ENCODE assay signal across 8 mouse cellular contexts in genomic region chr7:122970119-122970781, GRCm38 (mm10). TPM values are rescaled to one million over a fixed set of nuclear protein-coding genes. Genes with fewer than 3 reads are reported as not detected.
A peak's percentile ranks its signal among the peaks of the same experiment; 100 is the strongest.
DNase-seq lines count a peak whose midpoint lies in the region; ATAC-seq and TF ChIP-seq lines count a peak whose summit lies in the region.

No protein-coding gene starts in this region.

- H3K36me3 ChIP-seq in heart, embryonic 10.5 days = peaks cover 17% of the 10 kb centered on the region
- H3K36me3 ChIP-seq in limb, embryonic 14.5 days (ENCODE audit: control insufficient read depth, insufficient read depth, low read length) = peaks cover 13% of the 10 kb centered on the region
- no peaks in the 10 kb centered on the region; the same call in 1 of the 2 replicates for H3K36me3 ChIP-seq in midbrain, embryonic 14.5 days (ENCODE audit: control insufficient read depth, insufficient read depth, low read length)

- DNase-seq in 3T3-L1 (ENCODE audit: low read depth, low spot score) = peak; percentile 18
- DNase-seq in adrenal gland, postnatal 36 days = peak; percentile 66 to 72
- DNase-seq in heart, embryonic 10.5 days (ENCODE audit: low spot score) = peak; percentile 78
- DNase-seq in kidney, adult 9 months = peak; percentile 56
- DNase-seq in limb, embryonic 14.5 days (ENCODE audit: low spot score) = no peak
- peak; percentile 69 for DNase-seq in midbrain, embryonic 14.5 days
- DNase-seq in spleen, postnatal 10 days (ENCODE audit: low spot score in 2 of 2) = peak; percentile 74 to 79

- H3K27ac ChIP-seq in embryonic fibroblast, embryonic 13.5 days (ENCODE audit: insufficient read depth, low read length) = peak overlapping the region; percentile 80
- peak overlapping the region; percentile 100 for H3K27ac ChIP-seq in heart, embryonic 10.5 days
- peak overlapping the region; percentile 94 for H3K27ac ChIP-seq in limb, embryonic 14.5 days (replicated peaks; ENCODE audit: low read depth, low read length)
- H3K27ac ChIP-seq in midbrain, embryonic 14.5 days (replicated peaks; ENCODE audit: low read depth, low read length) = peak overlapping the region; percentile 91

- peak overlapping the region; percentile 94 for H3K4me3 ChIP-seq in embryonic fibroblast, embryonic 13.5 days (ENCODE audit: insufficient read depth, low read length)
- H3K4me3 ChIP-seq in heart, embryonic 10.5 days = peak overlapping the region; percentile 94
- H3K4me3 ChIP-seq in limb, embryonic 14.5 days (replicated peaks; ENCODE audit: low read length) = peak overlapping the region; percentile 96
- H3K4me3 ChIP-seq in midbrain, embryonic 14.5 days (replicated peaks; ENCODE audit: low read depth, low read length) = peak overlapping the region; percentile 98

- peak overlapping the region; percentile 100 for H3K9ac ChIP-seq in limb, embryonic 14.5 days (ENCODE audit: low read depth, low read length, severe bottlenecking)
- peak overlapping the region; percentile 99 for H3K9ac ChIP-seq in midbrain, embryonic 14.5 days (replicated peaks; ENCODE audit: low read length)

- H3K27me3 ChIP-seq in heart, embryonic 10.5 days (ENCODE audit: insufficient read depth, poor library complexity, severe bottlenecking) = no peaks in the 10 kb centered on the region
- no peaks in the 10 kb centered on the region for H3K27me3 ChIP-seq in limb, embryonic 14.5 days (ENCODE audit: control insufficient read depth, insufficient read depth, low read length)
- no peaks in the 10 kb centered on the region for H3K27me3 ChIP-seq in midbrain, embryonic 14.5 days (ENCODE audit: control insufficient read depth, insufficient read depth, low read length)

- WGBS in heart, embryonic 10.5 days = under 1% methylated on average over 68 of the region's 69 CpGs
- WGBS in limb, embryonic 14.5 days = under 1% methylated on average over 28 of the region's 69 CpGs
- WGBS in midbrain, embryonic 14.5 days = under 1% methylated on average over 55 of the region's 69 CpGs

- ATAC-seq in limb, embryonic 14.5 days (ENCODE audit: low FRiP score, low read depth) = peak; percentile 32; the same call in 1 of the 2 replicates
- ATAC-seq in midbrain, embryonic 14.5 days (ENCODE audit: low FRiP score, low TSS enrichment) = peak; percentile 66; the same call in 1 of the 2 replicates

- no peak for TF ChIP-seq POLR2A in embryonic fibroblast, embryonic 13.5 days (IDR thresholded peaks at IDR 0.05; ENCODE audit: low read depth, low read length)
- TF ChIP-seq POLR2A in limb, embryonic 14.5 days (IDR thresholded peaks at IDR 0.05; ENCODE audit: borderline replicate concordance, extremely low read depth, insufficient read depth, insufficient read length) = no peak

- no peak for TF ChIP-seq CTCF in embryonic fibroblast, embryonic 13.5 days (IDR thresholded peaks at IDR 0.05; ENCODE audit: borderline replicate concordance, insufficient read depth, low read length)

- no peaks in the 10 kb centered on the region for H3K9me3 ChIP-seq in heart, embryonic 10.5 days
- no peaks in the 10 kb centered on the region for H3K9me3 ChIP-seq in limb, embryonic 14.5 days (ENCODE audit: control insufficient read depth, low read length)
- no peaks in the 10 kb centered on the region for H3K9me3 ChIP-seq in midbrain, embryonic 14.5 days (ENCODE audit: control insufficient read depth, low read length)

- H3K4me2 ChIP-seq in limb, embryonic 14.5 days (replicated peaks; ENCODE audit: low read depth, low read length, severe bottlenecking) = peak overlapping the region; percentile 89
- peak overlapping the region; percentile 94 for H3K4me2 ChIP-seq in midbrain, embryonic 14.5 days (ENCODE audit: low read length)

- peaks cover 3% of the 10 kb centered on the region; the same call in 1 of the 2 replicates for H3K4me1 ChIP-seq in embryonic fibroblast, embryonic 13.5 days (ENCODE audit: control insufficient read depth, insufficient read depth, low read length)
- H3K4me1 ChIP-seq in heart, embryonic 10.5 days = peaks cover 17% of the 10 kb centered on the region
- H3K4me1 ChIP-seq in limb, embryonic 14.5 days (ENCODE audit: control insufficient read depth, insufficient read depth, low read length) = peaks cover 19% of the 10 kb centered on the region
- H3K4me1 ChIP-seq in midbrain, embryonic 14.5 days (ENCODE audit: control insufficient read depth, insufficient read depth, low read length) = peaks cover 37% of the 10 kb centered on the region

RNA-seq across cellular contexts. Expression of gene Rbbp6, which starts 4.8 kb away (rescaled TPM):
- 10 to 100 TPM; 56.5 to 63.1 TPM for total RNA-seq in adrenal gland, postnatal 36 days (2021)
- 47.9 and 69.6 TPM in 2 replicates for polyA plus RNA-seq in embryonic fibroblast, embryonic 13.5 days (2011; ENCODE audit: insufficient read length, low read depth, missing spikeins)
- polyA plus RNA-seq in heart, embryonic 10.5 days (2016; fragmentation: Nextera tagmentation; extraction: Ambion mirVana) = 16.2 and 25.5 TPM in 2 replicates
- polyA plus RNA-seq in limb, embryonic 14.5 days (2012; rRNA removed) = 44.6 and 66.1 TPM in 2 replicates
- polyA plus RNA-seq in limb, embryonic 14.5 days (2014; fragmentation: Nextera tagmentation; extraction: Ambion mirVana) = 34.4 and 40.1 TPM in 2 replicates
- polyA plus RNA-seq in midbrain, embryonic 14.5 days (2014; fragmentation: Nextera tagmentation; extraction: Ambion mirVana) = 31.6 and 36.8 TPM in 2 replicates
